Mouse (Mus musculus) right cerebral cortex, adult 2 months (tissue): Measurements from ENCODE around the gene Rapgef4.

Experiments used
- DNase-seq, 2 experiments: peaks; one replicate each; pipeline ENCODE4 v3.0.0; 2021 to 2022; ENCODE audit warnings: low spot score in 2 of 2

The Rapgef4 gene

GRCm38 (mm10) chr2:71980771-71981342, at the start of gene Rapgef4:
TSS of gene Rapgef4 (plus strand) at chr2:71981240.
- no peak for DNase-seq

GRCm38 (mm10) chr2:71934046-71934445, 47.0 kb upstream of the Rapgef4 start:
- DNase-seq: no peak

- DNase-seq: no peak
Measured at GRCm38 (mm10) chr2:71936711-71937110, 44.3 kb upstream of the Rapgef4 start.

GRCm38 (mm10) chr2:71937649-71938308, 43.3 kb upstream of the Rapgef4 start:
- no peak for DNase-seq

- DNase-seq: peak in 1 of 2 experiments; percentile 40
Measured at GRCm38 (mm10) chr2:71938716-71939393, 42.2 kb upstream of the Rapgef4 start.

GRCm38 (mm10) chr2:71941005-71941720, 39.9 kb upstream of the Rapgef4 start:
- no peak for DNase-seq

- no peak for DNase-seq
Measured at GRCm38 (mm10) chr2:71941721-71942087, 39.3 kb upstream of the Rapgef4 start.

GRCm38 (mm10) chr2:71951212-71951611, 29.8 kb upstream of the Rapgef4 start:
- DNase-seq: no peak

GRCm38 (mm10) chr2:71955637-71956036, 25.4 kb upstream of the Rapgef4 start:
- DNase-seq: peak; percentile 74 to 82

- DNase-seq: no peak
Measured at GRCm38 (mm10) chr2:71956463-71956862, 24.6 kb upstream of the Rapgef4 start.

- DNase-seq: no peak
Measured at GRCm38 (mm10) chr2:71957951-71958350, 23.1 kb upstream of the Rapgef4 start.

GRCm38 (mm10) chr2:71958393-71958792, 22.6 kb upstream of the Rapgef4 start:
- no peak for DNase-seq

GRCm38 (mm10) chr2:71964216-71964615, 16.8 kb upstream of the Rapgef4 start:
- no peak for DNase-seq

GRCm38 (mm10) chr2:71965476-71965875, 15.6 kb upstream of the Rapgef4 start:
- no peak for DNase-seq

- no peak for DNase-seq
Measured at GRCm38 (mm10) chr2:71966737-71967136, 14.3 kb upstream of the Rapgef4 start.

GRCm38 (mm10) chr2:71967855-71968254, 13.2 kb upstream of the Rapgef4 start:
- no peak for DNase-seq

- no peak for DNase-seq
Measured at GRCm38 (mm10) chr2:71973646-71974045, 7.4 kb upstream of the Rapgef4 start.

- DNase-seq: no peak
Measured at GRCm38 (mm10) chr2:71974143-71974846, 6.7 kb upstream of the Rapgef4 start.

- DNase-seq: no peak
Measured at GRCm38 (mm10) chr2:71979981-71980380, 1.1 kb upstream of the Rapgef4 start.

GRCm38 (mm10) chr2:71981343-71981851, 357 bp downstream of the Rapgef4 start:
- no peak for DNase-seq

GRCm38 (mm10) chr2:71981896-71982295, 856 bp downstream of the Rapgef4 start:
- no peak for DNase-seq
